Mouse (Mus musculus): ENCODE data around the gene Isyna1.
"Not testable (repeated sequence)": the region's sequence is repeated elsewhere in the genome, so short reads cannot be mapped to it uniquely, and the experiment has no call there.

Gene Isyna1

DNA sequence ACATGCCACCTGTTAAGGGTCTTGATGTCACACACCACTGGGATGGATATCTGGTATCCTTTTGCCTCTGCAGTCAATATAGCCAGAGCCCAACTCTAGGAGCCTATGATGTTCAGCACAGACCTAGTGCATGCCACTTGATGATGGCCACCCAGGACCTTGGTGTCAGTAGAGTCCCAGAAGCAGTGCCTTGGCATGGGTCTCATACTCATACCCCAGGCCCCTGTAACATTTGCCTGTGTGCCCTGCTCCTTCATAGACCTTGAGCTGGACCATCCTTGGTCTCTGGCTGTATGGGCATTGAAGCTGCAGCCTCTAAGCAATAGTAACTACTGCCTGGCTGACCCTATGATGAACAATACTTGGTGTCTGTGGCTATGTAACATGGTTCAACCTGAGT is 19.9 kb upstream of the Isyna1 start:
- no peak for DNase-seq (ENCODE audit: low read depth in 1 of 2, low spot score in 2 of 2)

GRCm38 (mm10) chr8:70574915-70575314 is 19.3 kb upstream of the Isyna1 start:
- DNase-seq (ENCODE audit: low read depth in 1 of 2, low spot score in 2 of 2): no peak

GRCm38 (mm10) chr8:70577207-70577606 is 17.0 kb upstream of the Isyna1 start:
- no peak for DNase-seq (ENCODE audit: low read depth in 1 of 2, low spot score in 2 of 2)

- DNase-seq (ENCODE audit: low read depth in 1 of 2, low spot score in 2 of 2): no peak
Measured at GRCm38 (mm10) chr8:70583476-70584387, 10.4 kb upstream of the Isyna1 start.

GRCm38 (mm10) chr8:70584606-70585257 is 9.4 kb upstream of the Isyna1 start:
- no peak for DNase-seq (ENCODE audit: low read depth in 1 of 2, low spot score in 2 of 2)

GRCm38 (mm10) chr8:70585258-70585652 is 8.9 kb upstream of the Isyna1 start:
- peak in 1 of 2 experiments; percentile 44 for DNase-seq (ENCODE audit: low read depth in 1 of 2, low spot score in 2 of 2)

- DNase-seq (ENCODE audit: low read depth in 1 of 2, low spot score in 2 of 2): not testable (repeated sequence)
Measured at GRCm38 (mm10) chr8:70587955-70588354, 6.2 kb upstream of the Isyna1 start.

- DNase-seq (ENCODE audit: low read depth in 1 of 2, low spot score in 2 of 2): no peak
Measured at GRCm38 (mm10) chr8:70591569-70591968, 2.6 kb upstream of the Isyna1 start.

DNA sequence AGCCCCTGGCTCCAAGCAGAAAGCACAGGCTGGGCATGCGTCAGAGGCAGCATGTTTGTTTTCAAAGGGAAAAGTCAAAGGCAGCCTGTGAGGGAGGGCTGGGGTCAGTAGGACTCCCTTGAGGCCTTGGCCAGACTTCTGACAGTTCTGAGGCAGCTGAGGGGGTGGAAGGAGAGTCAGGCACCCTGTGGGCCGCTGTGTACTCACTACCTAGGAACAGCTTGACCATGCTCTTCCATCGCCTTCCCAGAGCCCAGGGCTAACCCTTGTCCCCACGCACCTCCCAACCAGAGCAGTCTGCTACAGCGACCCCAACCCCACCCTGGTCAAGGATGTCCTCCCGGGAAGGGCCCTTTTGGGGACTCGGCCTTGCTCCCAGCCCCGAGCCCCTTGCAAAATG is 1.0 kb upstream of the Isyna1 start:
- no peak for DNase-seq (ENCODE audit: low read depth in 1 of 2, low spot score in 2 of 2)

DNA sequence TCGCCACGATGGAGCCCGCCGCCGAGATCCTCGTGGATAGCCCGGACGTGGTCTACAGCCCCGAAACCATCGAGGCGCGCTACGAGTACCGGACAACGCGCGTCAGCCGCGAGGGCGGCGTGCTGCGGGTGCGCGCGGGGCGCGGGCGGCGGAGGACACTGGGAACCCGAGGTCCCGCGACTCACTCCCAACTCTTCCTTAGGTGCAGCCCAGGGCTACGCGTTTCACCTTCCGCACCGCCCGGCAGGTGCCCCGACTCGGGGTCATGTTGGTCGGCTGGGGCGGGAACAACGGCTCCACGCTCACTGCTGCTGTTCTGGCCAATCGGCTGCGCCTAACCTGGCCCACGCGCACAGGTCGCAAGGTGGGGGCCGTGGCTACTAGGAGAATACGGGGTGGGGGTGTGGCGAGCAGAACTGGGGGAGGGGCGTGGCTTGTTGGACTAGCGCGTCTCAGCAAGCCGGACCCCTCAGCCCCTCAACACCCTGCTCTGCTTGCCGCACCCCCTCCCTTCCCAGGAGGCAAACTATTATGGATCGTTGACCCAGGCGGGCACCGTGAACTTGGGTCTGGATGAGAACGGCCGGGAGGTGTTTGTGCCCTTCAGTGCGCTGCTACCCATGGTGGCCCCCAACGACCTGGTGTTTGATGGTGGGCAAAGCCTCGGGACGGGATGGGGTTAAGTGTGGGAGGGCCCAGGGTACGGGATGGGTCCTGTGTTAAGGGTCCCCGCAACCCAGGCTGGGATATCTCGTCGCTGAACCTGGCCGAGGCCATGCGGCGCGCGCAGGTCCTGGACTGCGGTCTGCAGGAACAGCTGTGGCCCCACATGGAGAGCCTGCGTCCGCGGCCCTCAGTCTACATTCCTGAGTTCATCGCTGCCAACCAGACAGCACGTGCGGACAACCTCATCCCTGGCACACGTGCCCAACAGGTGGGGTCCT is 720 bp downstream of the Isyna1 start:
- DNase-seq (ENCODE audit: low read depth in 1 of 2, low spot score in 2 of 2): no peak

DNA sequence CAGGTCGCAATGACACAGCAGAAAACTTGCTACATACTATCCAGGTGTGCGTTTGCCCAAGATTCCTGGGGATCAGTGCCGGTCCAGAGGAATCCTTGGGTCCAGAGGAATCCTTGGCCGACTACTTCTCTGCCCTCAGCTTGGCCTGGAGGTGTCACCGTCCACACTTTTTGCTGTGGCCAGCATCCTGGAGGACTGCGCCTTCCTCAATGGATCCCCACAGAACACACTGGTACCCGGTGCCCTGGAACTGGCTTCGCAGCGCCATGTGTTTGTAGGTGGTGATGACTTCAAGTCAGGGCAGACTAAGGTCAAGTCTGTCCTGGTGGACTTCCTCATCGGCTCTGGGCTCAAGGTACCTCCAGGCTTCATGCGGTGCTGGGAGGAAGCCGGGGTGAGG is 1.6 kb downstream of the Isyna1 start:
- DNase-seq (ENCODE audit: low read depth in 1 of 2, low spot score in 2 of 2): no peak

DNA sequence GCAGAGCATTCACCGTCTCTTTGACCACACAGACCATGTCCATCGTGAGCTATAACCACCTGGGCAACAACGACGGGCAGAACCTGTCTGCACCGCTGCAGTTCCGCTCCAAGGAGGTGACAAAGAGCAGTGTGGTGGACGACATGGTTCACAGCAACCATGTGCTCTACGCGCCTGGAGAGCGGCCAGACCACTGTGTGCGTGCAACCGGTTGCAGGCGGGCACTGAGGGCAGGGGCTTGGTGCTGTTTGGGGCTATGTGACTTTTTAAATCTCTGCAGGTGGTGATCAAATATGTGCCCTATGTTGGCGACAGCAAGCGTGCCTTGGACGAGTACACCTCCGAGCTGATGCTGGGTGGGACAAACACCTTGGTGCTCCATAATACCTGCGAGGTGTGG is 2.0 kb downstream of the Isyna1 start:
- DNase-seq (ENCODE audit: low read depth in 1 of 2, low spot score in 2 of 2): no peak

- DNase-seq (ENCODE audit: low read depth in 1 of 2, low spot score in 2 of 2): no peak
Measured at GRCm38 (mm10) chr8:70596775-70597416, 2.7 kb downstream of the Isyna1 start.

- DNase-seq (ENCODE audit: low read depth in 1 of 2, low spot score in 2 of 2): no peak
Measured at GRCm38 (mm10) chr8:70597417-70598272, 3.5 kb downstream of the Isyna1 start.

DNA sequence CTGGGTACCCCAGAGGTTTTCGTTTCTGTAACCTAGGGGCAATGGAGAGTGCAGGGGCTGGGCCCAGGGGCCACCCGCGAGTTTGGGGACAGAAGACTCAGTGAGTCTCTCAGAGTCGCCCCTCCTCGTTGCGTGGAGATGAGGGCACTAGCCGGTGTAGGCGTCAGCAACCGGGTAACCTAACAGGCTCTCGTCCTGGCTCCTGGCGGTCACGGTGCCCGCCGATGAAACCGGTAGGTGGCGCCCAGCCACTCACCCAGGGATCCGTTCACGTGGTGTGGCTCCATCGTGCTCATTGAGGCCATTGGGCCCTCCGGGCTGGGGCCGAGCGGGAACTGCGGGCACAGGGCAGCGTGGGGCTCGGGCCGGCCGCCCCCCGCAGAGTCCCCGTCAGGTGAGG is 4.1 kb downstream of the Isyna1 start:
- no peak for DNase-seq (ENCODE audit: low read depth in 1 of 2, low spot score in 2 of 2)

- DNase-seq (ENCODE audit: low read depth in 1 of 2, low spot score in 2 of 2): no peak
Measured at GRCm38 (mm10) chr8:70598722-70599121, 4.5 kb downstream of the Isyna1 start.

DNA sequence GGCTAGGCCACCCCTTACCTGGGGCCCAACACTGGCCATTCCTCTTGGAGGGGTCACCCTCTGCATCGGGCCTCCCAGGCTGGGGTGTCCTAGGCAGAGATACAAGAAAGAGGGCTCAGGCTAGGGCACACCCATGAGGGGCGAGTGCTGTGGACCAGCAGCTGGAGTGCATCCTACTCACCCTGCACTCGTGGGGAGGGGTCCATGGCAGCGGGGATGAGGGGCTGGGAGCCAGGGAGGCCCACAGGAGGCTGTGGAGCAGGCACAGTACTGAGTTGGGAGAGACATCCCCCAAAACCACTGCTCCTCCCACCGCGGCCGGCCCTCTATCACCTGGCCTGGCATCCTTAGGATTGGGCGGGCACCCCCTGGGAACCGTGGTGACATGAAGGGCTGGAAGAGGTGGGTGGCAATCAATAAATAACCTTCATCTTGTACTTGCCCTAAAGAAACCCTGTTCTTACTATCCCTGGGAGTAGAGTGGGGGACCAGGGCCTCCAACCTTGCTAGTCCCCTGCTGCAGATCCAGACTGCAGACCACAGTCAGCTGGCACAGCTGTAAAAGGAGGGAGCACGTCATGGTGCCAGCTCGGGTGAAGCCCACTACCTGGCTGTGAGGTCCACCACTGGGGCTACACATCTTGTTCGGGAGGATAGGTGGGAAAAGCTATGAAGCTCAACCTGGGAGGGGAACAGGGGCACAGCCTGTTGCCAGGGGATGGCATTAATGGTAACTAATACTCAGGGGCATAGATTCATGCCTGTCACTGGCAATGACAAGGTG is 5.5 kb downstream of the Isyna1 start:
- no peak for DNase-seq (ENCODE audit: low read depth in 1 of 2, low spot score in 2 of 2)

DNA sequence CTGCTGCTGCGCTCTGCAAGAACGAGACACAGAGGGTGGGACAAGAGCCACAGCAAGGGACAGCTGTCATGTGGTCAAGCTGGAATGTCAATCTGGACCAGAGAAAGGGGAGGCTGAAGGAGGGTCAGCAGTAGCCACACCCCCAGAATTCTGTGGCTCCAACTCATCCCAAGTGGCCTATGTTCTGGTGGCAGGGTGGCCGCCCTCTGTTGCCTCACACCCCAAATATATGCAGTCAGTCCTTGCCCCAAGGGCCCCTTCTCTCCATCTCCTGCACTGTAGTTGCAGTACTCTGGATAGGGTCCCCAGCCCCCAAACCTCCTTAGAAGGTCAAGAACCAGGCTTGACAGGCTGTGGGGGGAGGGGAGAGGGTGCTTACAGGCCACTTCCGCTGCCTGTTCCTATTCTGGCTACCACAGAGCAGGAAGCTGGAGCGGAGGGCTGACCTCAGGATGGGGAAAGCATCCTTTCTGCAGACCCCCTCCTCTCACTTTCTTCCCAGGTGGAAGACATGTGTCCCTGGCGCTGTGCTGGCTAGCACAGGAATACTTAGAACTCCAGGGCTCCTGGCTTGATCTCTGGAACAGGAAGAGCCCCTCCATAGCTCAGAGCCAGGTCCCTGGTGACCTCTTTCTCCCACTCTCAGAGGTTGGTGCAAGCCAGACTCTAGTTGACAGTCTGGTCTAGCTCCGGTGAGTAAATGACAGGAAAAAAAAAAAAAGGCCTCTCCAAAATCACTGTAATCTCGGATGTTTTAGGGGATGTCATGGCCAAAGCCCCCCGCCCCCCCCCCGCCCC is 6.5 kb downstream of the Isyna1 start:
- no peak for DNase-seq (ENCODE audit: low read depth in 1 of 2, low spot score in 2 of 2)
